Mouse (Mus musculus): ENCODE data around the gene Chrna7.

DNA sequence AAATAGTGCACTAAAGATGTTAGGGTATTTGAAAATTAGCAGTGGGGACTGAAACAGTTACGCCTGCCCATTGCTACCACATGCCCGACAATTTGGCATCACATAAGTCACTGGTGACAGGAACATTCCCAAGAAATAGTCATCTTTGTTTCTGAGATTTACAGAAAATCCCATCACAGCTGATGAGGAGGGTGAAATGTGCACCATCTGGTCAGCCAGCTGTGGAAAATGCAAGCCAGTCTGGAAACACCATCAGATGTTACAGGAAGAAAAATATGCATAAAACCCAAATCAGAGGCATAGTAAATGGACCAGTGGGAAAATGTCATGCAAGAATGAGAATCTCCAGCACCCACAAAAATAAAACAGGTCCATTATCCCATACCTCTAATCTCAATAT, 151.4 kb downstream of the Chrna7 start:
- TF ChIP-seq CTCF (IDR thresholded peaks at IDR 0.05; ENCODE audit: low read depth, low read length) (no peak), EP300 (IDR thresholded peaks at IDR 0.05; ENCODE audit: insufficient read depth, low read depth, low read length) (no peak), POLR2A (IDR thresholded peaks at IDR 0.05; ENCODE audit: insufficient read depth, low read length) (no peak)

Data from ES-Bruce4 (cell line).